Mouse (Mus musculus): ENCODE measurements around the gene Opcml.

DNA sequence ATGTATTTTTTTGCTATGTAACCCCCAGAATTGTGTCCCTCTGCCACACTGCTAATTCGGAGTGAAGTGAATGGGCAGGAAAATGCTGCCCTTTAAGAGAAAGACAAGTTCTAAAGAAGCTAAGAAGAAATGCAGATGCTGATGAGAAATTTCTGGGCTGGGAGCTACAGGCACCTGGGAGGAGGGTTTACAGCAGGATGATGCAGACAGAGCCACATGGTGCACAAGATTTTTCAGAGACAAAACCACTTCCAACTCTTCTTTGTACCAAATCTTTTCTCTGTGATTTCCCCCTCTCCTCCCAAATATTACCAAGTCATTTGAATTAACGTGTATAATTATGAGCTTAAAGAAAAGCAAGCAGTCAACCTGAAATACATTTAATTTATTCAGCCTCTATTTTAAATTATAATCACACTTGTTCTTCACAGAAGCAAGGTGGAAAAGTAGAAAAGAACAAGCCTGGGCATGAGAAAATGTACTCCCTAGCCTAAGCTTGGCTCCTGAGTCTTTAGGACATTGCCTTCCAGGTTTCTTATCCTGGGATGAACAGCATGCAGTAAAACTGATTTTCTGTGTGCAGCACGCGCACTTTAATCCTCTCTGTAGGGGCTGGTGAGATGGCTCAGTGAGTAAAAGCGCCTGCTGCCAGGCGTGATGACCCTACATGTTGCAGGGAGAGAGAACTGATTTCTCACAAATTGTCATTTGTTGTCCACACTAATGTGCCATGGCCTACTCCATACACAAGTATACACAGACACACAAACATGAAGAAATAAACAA, 890.9 kb downstream of the Opcml start:
- no peak for TF ChIP-seq CTCF (IDR thresholded peaks at IDR 0.05; ENCODE audit: low read depth, low read length)
- TF ChIP-seq POLR2A (IDR thresholded peaks at IDR 0.05; ENCODE audit: borderline replicate concordance, low read depth, low read length), result no peak

Measured in bone marrow macrophage, adult 2 months (primary cell).